Mouse (Mus musculus): Measurements from ENCODE around the gene Gm21962.

DNA sequence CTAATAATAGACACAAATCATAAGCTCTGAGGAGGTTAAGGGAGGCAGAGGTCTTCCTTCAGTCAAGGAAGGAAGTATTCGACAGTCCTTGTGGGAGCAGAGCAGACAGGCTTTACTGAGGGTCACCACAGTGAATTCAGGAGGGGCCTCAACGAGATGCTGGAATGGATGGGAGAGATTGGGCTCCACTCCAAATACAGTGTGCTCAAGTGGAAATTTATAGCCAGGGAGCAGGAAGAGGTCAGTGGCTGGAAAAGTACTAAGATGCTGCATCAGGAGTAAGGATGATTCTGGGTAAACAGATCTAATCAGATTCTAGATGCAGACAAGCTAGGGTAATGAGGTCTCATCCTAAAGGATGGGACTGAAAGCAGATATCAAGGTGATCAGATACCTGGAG lies 44.6 kb downstream of the Gm21962 start:
- TF ChIP-seq CTCF (IDR thresholded peaks at IDR 0.05; ENCODE audit: low read depth) (no peak), EP300 (IDR thresholded peaks at IDR 0.05; ENCODE audit: low read depth) (no peak)

All from heart, postnatal 0 days (tissue).